Mouse (Mus musculus): ENCODE data around the gene Pcdh17. TPM values are rescaled to one million over a fixed set of nuclear protein-coding genes. Genes with fewer than 3 reads are reported as not detected.

The Pcdh17 gene
- polyA plus RNA-seq, 1 experiment: 0.01 TPM

GRCm38 (mm10) chr14:84484350-84484749 lies 41.0 kb downstream of the Pcdh17 start:
- TF ChIP-seq MYOG (IDR thresholded peaks at IDR 0.05; ENCODE audit: control insufficient read depth, extremely low read depth, insufficient read length) (no peak), CTCF (IDR thresholded peaks at IDR 0.05; ENCODE audit: control insufficient read depth, insufficient read depth, insufficient read length) (no peak), MYOD1 (IDR thresholded peaks at IDR 0.05; ENCODE audit: control insufficient read depth, insufficient read length, low read depth) (no peak), MAX (IDR thresholded peaks at IDR 0.05) (no peak)
- Histone ChIP-seq H3K36me3 (ENCODE audit: control insufficient read depth, insufficient read depth) (no peaks in the 10 kb centered on the region), H3K4me3 (ENCODE audit: insufficient read depth, poor library complexity, severe bottlenecking) (no peak overlapping the region), H3K79me3 (ENCODE audit: low read depth) (no peaks in the 10 kb centered on the region), H3K79me2 (ENCODE audit: control insufficient read depth, insufficient read depth) (no peaks in the 10 kb centered on the region), H3ac (ENCODE audit: control insufficient read depth, insufficient read length, low read depth) (no peak overlapping the region), H3K27me3 (ENCODE audit: control insufficient read depth, insufficient read depth, insufficient read length) (no peaks in the 10 kb centered on the region)

- H3K79me3 ChIP-seq (ENCODE audit: low read depth): no peaks in the 10 kb centered on the region
- TF ChIP-seq MYOD1 (IDR thresholded peaks at IDR 0.05; ENCODE audit: control insufficient read depth, insufficient read length, low read depth) (no peak), MYOG (IDR thresholded peaks at IDR 0.05; ENCODE audit: control insufficient read depth, extremely low read depth, insufficient read length) (no peak), CEBPB (IDR thresholded peaks at IDR 0.05; ENCODE audit: low read depth) (no peak), FOSL1 (IDR thresholded peaks at IDR 0.05; ENCODE audit: insufficient read depth, low read length, poor library complexity, severe bottlenecking) (no peak), MAX (IDR thresholded peaks at IDR 0.05) (no peak), USF1 (IDR thresholded peaks at IDR 0.05; ENCODE audit: low read depth) (no peak), CTCF (IDR thresholded peaks at IDR 0.05; ENCODE audit: control insufficient read depth, insufficient read depth, insufficient read length) (no peak)
- H3K4me3 ChIP-seq (ENCODE audit: insufficient read depth, poor library complexity, severe bottlenecking): no peak overlapping the region
- H3K79me2 ChIP-seq (ENCODE audit: control insufficient read depth, insufficient read depth): no peaks in the 10 kb centered on the region
- no peaks in the 10 kb centered on the region for H3K36me3 ChIP-seq (ENCODE audit: control insufficient read depth, insufficient read depth)
- no peaks in the 10 kb centered on the region for H3K27me3 ChIP-seq (ENCODE audit: control insufficient read depth, insufficient read depth, insufficient read length)
- no peak overlapping the region for H3ac ChIP-seq (ENCODE audit: control insufficient read depth, insufficient read length, low read depth)
Measured at GRCm38 (mm10) chr14:84511010-84511409, 67.6 kb downstream of the Pcdh17 start.

- Histone ChIP-seq H3K79me3 (ENCODE audit: low read depth) (no peaks in the 10 kb centered on the region), H3K36me3 (ENCODE audit: control insufficient read depth, insufficient read depth) (no peaks in the 10 kb centered on the region), H3ac (ENCODE audit: control insufficient read depth, insufficient read length, low read depth) (no peak overlapping the region), H3K27me3 (ENCODE audit: control insufficient read depth, insufficient read depth, insufficient read length) (no peaks in the 10 kb centered on the region), H3K4me3 (ENCODE audit: insufficient read depth, poor library complexity, severe bottlenecking) (no peak overlapping the region), H3K79me2 (ENCODE audit: control insufficient read depth, insufficient read depth) (no peaks in the 10 kb centered on the region)
- TF ChIP-seq CTCF (IDR thresholded peaks at IDR 0.05; ENCODE audit: control insufficient read depth, insufficient read depth, insufficient read length): no peak
- TF ChIP-seq MYOD1 (IDR thresholded peaks at IDR 0.05; ENCODE audit: control insufficient read depth, insufficient read length, low read depth): no peak
- TF ChIP-seq MYOG (IDR thresholded peaks at IDR 0.05; ENCODE audit: control insufficient read depth, extremely low read depth, insufficient read length): no peak
- TF ChIP-seq CEBPB (IDR thresholded peaks at IDR 0.05; ENCODE audit: low read depth): no peak
- TF ChIP-seq MAX (IDR thresholded peaks at IDR 0.05): no peak
- no peak for TF ChIP-seq FOSL1 (IDR thresholded peaks at IDR 0.05; ENCODE audit: insufficient read depth, low read length, poor library complexity, severe bottlenecking)
Measured at GRCm38 (mm10) chr14:84532397-84532796, 89.0 kb downstream of the Pcdh17 start.

GRCm38 (mm10) chr14:84535264-84535663 lies 91.9 kb downstream of the Pcdh17 start:
- H3K79me2 ChIP-seq (ENCODE audit: control insufficient read depth, insufficient read depth): no peaks in the 10 kb centered on the region
- no peak overlapping the region for H3ac ChIP-seq (ENCODE audit: control insufficient read depth, insufficient read length, low read depth)

GRCm38 (mm10) chr14:84541838-84542237 lies 98.5 kb downstream of the Pcdh17 start:
- Histone ChIP-seq H3ac (ENCODE audit: control insufficient read depth, insufficient read length, low read depth) (no peak overlapping the region), H3K79me2 (ENCODE audit: control insufficient read depth, insufficient read depth) (no peaks in the 10 kb centered on the region), H3K36me3 (ENCODE audit: control insufficient read depth, insufficient read depth) (no peaks in the 10 kb centered on the region), H3K79me3 (ENCODE audit: low read depth) (no peaks in the 10 kb centered on the region), H3K27me3 (ENCODE audit: control insufficient read depth, insufficient read depth, insufficient read length) (no peaks in the 10 kb centered on the region), H3K4me3 (ENCODE audit: insufficient read depth, poor library complexity, severe bottlenecking) (no peak overlapping the region)
- TF ChIP-seq MYOG (IDR thresholded peaks at IDR 0.05; ENCODE audit: control insufficient read depth, extremely low read depth, insufficient read length) (no peak), FOSL1 (IDR thresholded peaks at IDR 0.05; ENCODE audit: insufficient read depth, low read length, poor library complexity, severe bottlenecking) (no peak), MAX (IDR thresholded peaks at IDR 0.05) (no peak), USF1 (IDR thresholded peaks at IDR 0.05; ENCODE audit: low read depth) (no peak), MYOD1 (IDR thresholded peaks at IDR 0.05; ENCODE audit: control insufficient read depth, insufficient read length, low read depth) (no peak), CTCF (IDR thresholded peaks at IDR 0.05; ENCODE audit: control insufficient read depth, insufficient read depth, insufficient read length) (no peak), CEBPB (IDR thresholded peaks at IDR 0.05; ENCODE audit: low read depth) (no peak)

More at GRCm38 (mm10) chr14:84535264-84535663, 91.9 kb downstream of the Pcdh17 start:
- TF ChIP-seq MYOD1 (IDR thresholded peaks at IDR 0.05; ENCODE audit: control insufficient read depth, insufficient read length, low read depth): no peak
- TF ChIP-seq CTCF (IDR thresholded peaks at IDR 0.05; ENCODE audit: control insufficient read depth, insufficient read depth, insufficient read length): no peak
- TF ChIP-seq CEBPB (IDR thresholded peaks at IDR 0.05; ENCODE audit: low read depth): no peak
- TF ChIP-seq FOSL1 (IDR thresholded peaks at IDR 0.05; ENCODE audit: insufficient read depth, low read length, poor library complexity, severe bottlenecking): no peak
- no peak for TF ChIP-seq USF1 (IDR thresholded peaks at IDR 0.05; ENCODE audit: low read depth)
- TF ChIP-seq MYOG (IDR thresholded peaks at IDR 0.05; ENCODE audit: control insufficient read depth, extremely low read depth, insufficient read length): no peak
- no peak for TF ChIP-seq MAX (IDR thresholded peaks at IDR 0.05)
- H3K36me3 ChIP-seq (ENCODE audit: control insufficient read depth, insufficient read depth): no peaks in the 10 kb centered on the region
- H3K27me3 ChIP-seq (ENCODE audit: control insufficient read depth, insufficient read depth, insufficient read length): no peaks in the 10 kb centered on the region
- no peak overlapping the region for H3K4me3 ChIP-seq (ENCODE audit: insufficient read depth, poor library complexity, severe bottlenecking)
- H3K79me3 ChIP-seq (ENCODE audit: low read depth): no peaks in the 10 kb centered on the region

GRCm38 (mm10) chr14:84545968-84546367 lies 102.6 kb downstream of the Pcdh17 start:
- no peak overlapping the region for H3ac ChIP-seq (ENCODE audit: control insufficient read depth, insufficient read length, low read depth)
- no peak overlapping the region for H3K4me3 ChIP-seq (ENCODE audit: insufficient read depth, poor library complexity, severe bottlenecking)
- TF ChIP-seq USF1 (IDR thresholded peaks at IDR 0.05; ENCODE audit: low read depth) (no peak), MYOD1 (IDR thresholded peaks at IDR 0.05; ENCODE audit: control insufficient read depth, insufficient read length, low read depth) (no peak), MAX (IDR thresholded peaks at IDR 0.05) (no peak), CTCF (IDR thresholded peaks at IDR 0.05; ENCODE audit: control insufficient read depth, insufficient read depth, insufficient read length) (no peak), MYOG (IDR thresholded peaks at IDR 0.05; ENCODE audit: control insufficient read depth, extremely low read depth, insufficient read length) (no peak), CEBPB (IDR thresholded peaks at IDR 0.05; ENCODE audit: low read depth) (no peak), FOSL1 (IDR thresholded peaks at IDR 0.05; ENCODE audit: insufficient read depth, low read length, poor library complexity, severe bottlenecking) (no peak)
- H3K79me2 ChIP-seq (ENCODE audit: control insufficient read depth, insufficient read depth): no peaks in the 10 kb centered on the region
- no peaks in the 10 kb centered on the region for H3K36me3 ChIP-seq (ENCODE audit: control insufficient read depth, insufficient read depth)
- H3K27me3 ChIP-seq (ENCODE audit: control insufficient read depth, insufficient read depth, insufficient read length): no peaks in the 10 kb centered on the region
- H3K79me3 ChIP-seq (ENCODE audit: low read depth): no peaks in the 10 kb centered on the region
